Mouse (Mus musculus): ENCODE data around the gene Tmtc2. TPM values are rescaled to one million over a fixed set of nuclear protein-coding genes. Genes with fewer than 3 reads are reported as not detected.

The Tmtc2 gene
- polyA plus RNA-seq, 1 experiment: 1.4 TPM

DNA sequence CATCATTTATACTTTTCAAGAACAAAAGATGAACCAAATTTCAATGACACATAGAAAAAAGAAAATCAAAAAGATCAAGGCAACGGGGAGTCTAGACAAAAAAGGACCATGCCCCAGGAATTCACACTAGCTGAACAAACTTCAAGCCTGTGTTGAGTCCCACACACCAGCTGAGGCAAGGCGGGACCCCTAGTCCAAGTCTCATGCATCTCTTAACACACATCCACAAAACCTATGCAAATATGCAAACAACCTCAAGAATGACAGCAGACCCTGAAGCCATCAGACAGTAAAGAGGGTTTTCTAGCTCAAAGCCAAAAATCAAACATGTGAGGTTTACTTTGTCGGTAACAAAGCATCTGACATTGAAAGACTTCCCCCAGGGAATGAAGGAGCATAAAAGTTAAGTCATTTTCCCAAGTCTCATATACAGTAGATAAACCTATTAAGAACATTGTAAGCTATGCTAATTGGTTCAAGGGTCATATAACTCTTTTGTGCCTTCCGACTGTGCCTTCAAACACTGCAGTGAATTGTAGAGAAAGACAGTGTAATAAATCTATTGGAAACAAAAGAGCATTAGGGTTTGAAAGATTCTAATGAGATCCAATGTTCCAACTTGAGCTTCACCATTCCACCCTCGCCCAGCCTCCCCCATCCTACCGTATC lies 100.0 kb downstream of the Tmtc2 start:
- no peak for TF ChIP-seq POLR2A (IDR thresholded peaks at IDR 0.05; ENCODE audit: control insufficient read depth, extremely low read depth, insufficient read depth, low read length, poor library complexity)
- no peak for TF ChIP-seq CTCF (IDR thresholded peaks at IDR 0.05; ENCODE audit: borderline replicate concordance, control insufficient read depth, extremely low read depth, insufficient read depth, low read length, poor library complexity)
- 96% methylated on average over 6 of the region's 6 CpGs for WGBS

GRCm38 (mm10) chr10:105464378-105464777 lies 109.9 kb downstream of the Tmtc2 start:
- DNase-seq: no peak

More for the DNA sequence above, 100.0 kb downstream of the Tmtc2 start:
- no peak for DNase-seq
- H3K36me3 ChIP-seq (ENCODE audit: control insufficient read depth, insufficient read depth, low read length): no peaks in the 10 kb centered on the region
- no peak overlapping the region for H3K27ac ChIP-seq (ENCODE audit: control insufficient read depth, insufficient read depth, low read length)
- H3K27me3 ChIP-seq (ENCODE audit: control insufficient read depth, insufficient read depth, low read length): no peaks in the 10 kb centered on the region
- no peaks in the 10 kb centered on the region for H3K4me1 ChIP-seq (replicated peaks; ENCODE audit: control insufficient read depth, insufficient read depth, low read length)
- H3K4me3 ChIP-seq (ENCODE audit: control insufficient read depth, insufficient read depth, low read length): no peak overlapping the region

DNA sequence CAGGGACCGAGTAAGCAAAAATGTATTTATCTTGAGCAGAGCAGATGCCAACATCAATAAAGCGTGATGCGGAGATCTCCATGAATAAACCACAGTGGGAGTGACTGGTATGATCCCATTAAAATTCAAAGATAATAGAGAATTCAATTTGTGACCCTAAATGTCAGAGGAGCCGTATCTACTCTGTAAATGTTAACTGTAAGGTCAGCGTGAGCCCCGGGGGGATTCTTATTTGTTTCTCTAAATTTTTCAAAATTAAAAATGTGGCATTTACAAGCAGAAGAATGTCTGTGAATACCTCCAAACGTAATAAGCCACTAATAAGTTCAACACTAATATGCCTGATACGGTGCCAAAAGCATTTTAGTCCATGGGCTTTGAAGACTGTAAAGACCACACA lies 120.8 kb downstream of the Tmtc2 start:
- WGBS: 97% methylated on average over 8 of the region's 8 CpGs

More at GRCm38 (mm10) chr10:105464378-105464777, 109.9 kb downstream of the Tmtc2 start:
- Histone ChIP-seq H3K4me3 (ENCODE audit: control insufficient read depth, insufficient read depth, low read length) (no peak overlapping the region), H3K27me3 (ENCODE audit: control insufficient read depth, insufficient read depth, low read length) (no peaks in the 10 kb centered on the region), H3K27ac (ENCODE audit: control insufficient read depth, insufficient read depth, low read length) (no peak overlapping the region), H3K4me1 (replicated peaks; ENCODE audit: control insufficient read depth, insufficient read depth, low read length) (no peaks in the 10 kb centered on the region), H3K36me3 (ENCODE audit: control insufficient read depth, insufficient read depth, low read length) (no peaks in the 10 kb centered on the region)
- TF ChIP-seq CTCF (IDR thresholded peaks at IDR 0.05; ENCODE audit: borderline replicate concordance, control insufficient read depth, extremely low read depth, insufficient read depth, low read length, poor library complexity) (no peak), POLR2A (IDR thresholded peaks at IDR 0.05; ENCODE audit: control insufficient read depth, extremely low read depth, insufficient read depth, low read length, poor library complexity) (no peak)
- 96% methylated on average over 4 of the region's 4 CpGs for WGBS

GRCm38 (mm10) chr10:105447191-105447590 lies 127.1 kb downstream of the Tmtc2 start:
- no peak overlapping the region for H3K27ac ChIP-seq (ENCODE audit: control insufficient read depth, insufficient read depth, low read length)
- no peak for DNase-seq
- no peaks in the 10 kb centered on the region for H3K4me1 ChIP-seq (replicated peaks; ENCODE audit: control insufficient read depth, insufficient read depth, low read length)
- TF ChIP-seq POLR2A (IDR thresholded peaks at IDR 0.05; ENCODE audit: control insufficient read depth, extremely low read depth, insufficient read depth, low read length, poor library complexity) (no peak), CTCF (IDR thresholded peaks at IDR 0.05; ENCODE audit: borderline replicate concordance, control insufficient read depth, extremely low read depth, insufficient read depth, low read length, poor library complexity) (no peak)
- WGBS: 91% methylated on average over 2 of the region's 2 CpGs
- H3K4me3 ChIP-seq (ENCODE audit: control insufficient read depth, insufficient read depth, low read length): no peak overlapping the region
- H3K36me3 ChIP-seq (ENCODE audit: control insufficient read depth, insufficient read depth, low read length): no peaks in the 10 kb centered on the region
- H3K27me3 ChIP-seq (ENCODE audit: control insufficient read depth, insufficient read depth, low read length): no peaks in the 10 kb centered on the region

More for the DNA sequence above, 120.8 kb downstream of the Tmtc2 start:
- Histone ChIP-seq H3K27ac (ENCODE audit: control insufficient read depth, insufficient read depth, low read length) (no peak overlapping the region), H3K4me1 (replicated peaks; ENCODE audit: control insufficient read depth, insufficient read depth, low read length) (no peaks in the 10 kb centered on the region), H3K4me3 (ENCODE audit: control insufficient read depth, insufficient read depth, low read length) (no peak overlapping the region), H3K36me3 (ENCODE audit: control insufficient read depth, insufficient read depth, low read length) (no peaks in the 10 kb centered on the region), H3K27me3 (ENCODE audit: control insufficient read depth, insufficient read depth, low read length) (no peaks in the 10 kb centered on the region)
- no peak for DNase-seq
- TF ChIP-seq POLR2A (IDR thresholded peaks at IDR 0.05; ENCODE audit: control insufficient read depth, extremely low read depth, insufficient read depth, low read length, poor library complexity) (no peak), CTCF (IDR thresholded peaks at IDR 0.05; ENCODE audit: borderline replicate concordance, control insufficient read depth, extremely low read depth, insufficient read depth, low read length, poor library complexity) (no peak)

DNA sequence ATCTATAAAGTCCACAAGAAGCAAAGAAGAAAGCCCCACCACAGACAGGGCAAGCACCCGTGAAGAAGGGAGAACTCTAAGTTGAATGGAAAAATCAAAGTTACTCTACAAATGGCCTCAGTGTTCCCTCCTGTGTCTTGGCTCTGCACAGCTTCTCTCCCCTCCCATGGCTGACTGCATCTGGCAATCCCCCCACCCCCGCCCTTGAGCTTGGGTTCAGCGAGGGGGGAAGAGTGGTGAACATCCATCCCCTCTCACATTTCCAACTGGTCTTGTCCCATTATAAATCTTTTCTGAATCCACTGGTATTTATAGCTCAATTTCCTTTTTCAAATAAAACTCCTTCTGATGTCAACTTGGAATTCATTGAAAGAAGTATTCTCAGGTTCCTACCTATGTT lies 129.9 kb downstream of the Tmtc2 start:
- Histone ChIP-seq H3K4me1 (replicated peaks; ENCODE audit: control insufficient read depth, insufficient read depth, low read length) (no peaks in the 10 kb centered on the region), H3K27me3 (ENCODE audit: control insufficient read depth, insufficient read depth, low read length) (no peaks in the 10 kb centered on the region), H3K27ac (ENCODE audit: control insufficient read depth, insufficient read depth, low read length) (no peak overlapping the region), H3K36me3 (ENCODE audit: control insufficient read depth, insufficient read depth, low read length) (no peaks in the 10 kb centered on the region), H3K4me3 (ENCODE audit: control insufficient read depth, insufficient read depth, low read length) (no peak overlapping the region)
- no peak for DNase-seq
- TF ChIP-seq POLR2A (IDR thresholded peaks at IDR 0.05; ENCODE audit: control insufficient read depth, extremely low read depth, insufficient read depth, low read length, poor library complexity): no peak
- no peak for TF ChIP-seq CTCF (IDR thresholded peaks at IDR 0.05; ENCODE audit: borderline replicate concordance, control insufficient read depth, extremely low read depth, insufficient read depth, low read length, poor library complexity)
- WGBS: 85% methylated on average over 3 of the region's 3 CpGs

GRCm38 (mm10) chr10:105434879-105435278 lies 139.4 kb downstream of the Tmtc2 start:
- TF ChIP-seq CTCF (IDR thresholded peaks at IDR 0.05; ENCODE audit: borderline replicate concordance, control insufficient read depth, extremely low read depth, insufficient read depth, low read length, poor library complexity) (no peak), POLR2A (IDR thresholded peaks at IDR 0.05; ENCODE audit: control insufficient read depth, extremely low read depth, insufficient read depth, low read length, poor library complexity) (no peak)
- WGBS: 96% methylated on average over 5 of the region's 5 CpGs
- no peaks in the 10 kb centered on the region for H3K27me3 ChIP-seq (ENCODE audit: control insufficient read depth, insufficient read depth, low read length)
- H3K4me3 ChIP-seq (ENCODE audit: control insufficient read depth, insufficient read depth, low read length): no peak overlapping the region
- no peak overlapping the region for H3K27ac ChIP-seq (ENCODE audit: control insufficient read depth, insufficient read depth, low read length)
- H3K4me1 ChIP-seq (replicated peaks; ENCODE audit: control insufficient read depth, insufficient read depth, low read length): no peaks in the 10 kb centered on the region
- no peaks in the 10 kb centered on the region for H3K36me3 ChIP-seq (ENCODE audit: control insufficient read depth, insufficient read depth, low read length)
- no peak for DNase-seq
